Mouse (Mus musculus) kidney, adult 8-10 months (tissue): ENCODE data around the gene Birc6.
"Not testable (repeated sequence)": the region's sequence is repeated elsewhere in the genome, so short reads cannot be mapped to it uniquely, and the experiment has no call there.

Experiments
- DNase-seq, 2 experiments: peaks; one replicate each; pipeline ENCODE4 v3.0.0; 2022

Birc6 gene

GRCm38 (mm10) chr17:74564151-74564550, 36.1 kb downstream of the Birc6 start:
- DNase-seq, result peak; percentile 17 to 29

DNA sequence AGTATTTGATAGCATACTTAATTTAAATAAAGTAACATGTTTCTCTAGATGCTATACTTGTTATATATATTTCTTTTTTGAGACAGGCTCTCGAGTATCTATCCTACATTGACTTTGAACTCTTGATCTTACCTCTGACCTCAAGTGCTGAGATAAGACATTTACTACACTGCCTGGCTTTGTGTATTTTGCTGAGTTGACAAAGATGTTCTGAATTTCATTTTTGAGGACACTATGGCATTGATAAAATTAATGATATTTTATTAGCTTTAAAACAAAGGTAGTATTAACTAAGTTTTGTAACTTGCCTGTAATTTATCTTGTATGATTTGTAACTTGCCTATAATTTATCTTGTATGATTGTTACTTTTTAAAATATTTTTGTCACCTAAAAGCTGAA, 41.1 kb downstream of the Birc6 start:
- no peak for DNase-seq

- no peak for DNase-seq
These were observed 42.5 kb downstream of the Birc6 start for GRCm38 (mm10) chr17:74570585-74570984.

DNA sequence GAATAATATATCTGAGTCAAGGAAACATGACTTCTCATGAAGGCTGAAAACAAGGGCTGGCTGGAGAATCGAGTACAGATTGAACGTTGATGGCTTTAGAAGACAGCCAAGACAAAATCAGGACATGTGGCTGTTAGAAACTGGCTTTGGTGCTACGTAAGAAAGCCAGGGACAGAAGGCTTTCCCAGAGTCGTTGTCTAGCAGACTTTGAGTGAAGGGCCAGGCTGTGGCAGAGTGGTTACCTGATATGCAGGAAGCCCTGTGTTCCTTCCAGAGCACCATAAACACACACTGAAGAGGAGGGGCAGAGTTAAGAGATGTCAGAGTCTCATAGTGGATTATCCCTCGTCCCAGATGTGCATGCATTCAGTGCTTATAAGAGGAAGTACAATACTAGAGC, 49.1 kb downstream of the Birc6 start:
- DNase-seq, result no peak

DNA sequence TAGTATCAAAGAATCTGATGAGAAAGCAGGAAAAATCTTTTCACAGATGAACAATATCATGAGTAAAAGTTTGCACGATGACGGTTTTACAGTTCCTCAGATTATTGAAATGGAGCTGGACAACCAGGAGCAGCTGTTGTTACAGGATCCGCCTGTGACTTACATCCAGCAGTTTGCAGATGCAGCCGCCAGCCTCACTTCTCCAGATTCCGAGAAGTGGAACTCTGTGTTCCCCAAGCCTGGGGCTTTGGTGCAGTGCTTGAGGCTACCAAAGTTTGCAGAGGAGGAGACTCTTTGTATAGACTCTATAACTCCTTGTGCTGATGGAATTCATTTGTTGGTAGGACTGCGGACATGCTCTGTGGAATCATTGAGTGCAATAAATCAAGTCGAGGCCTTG, 51.5 kb downstream of the Birc6 start:
- no peak for DNase-seq

DNA sequence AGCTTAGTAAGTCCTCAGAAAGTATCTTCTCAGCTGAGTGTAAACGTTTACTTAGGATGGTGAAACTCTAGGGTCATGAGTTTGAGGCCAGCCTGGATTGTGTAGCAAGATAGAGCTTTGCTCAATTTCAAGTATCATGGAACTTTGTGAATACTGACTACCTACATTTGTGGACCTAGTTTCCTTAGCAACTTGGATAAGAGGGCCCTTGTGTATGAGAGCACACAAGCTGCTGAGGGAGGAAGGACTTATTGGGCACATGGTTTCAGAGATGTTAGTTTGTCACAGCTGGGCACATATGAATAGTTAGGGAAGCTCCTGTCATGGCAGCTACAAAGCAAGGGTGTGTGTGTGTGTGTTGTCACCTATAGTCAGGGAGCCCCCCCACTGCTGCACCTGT, 52.6 kb downstream of the Birc6 start:
- DNase-seq, result no peak

GRCm38 (mm10) chr17:74586768-74587167, 58.7 kb downstream of the Birc6 start:
- no peak for DNase-seq

GRCm38 (mm10) chr17:74598908-74599307, 70.8 kb downstream of the Birc6 start:
- peak; percentile 63 to 77 for DNase-seq

DNA sequence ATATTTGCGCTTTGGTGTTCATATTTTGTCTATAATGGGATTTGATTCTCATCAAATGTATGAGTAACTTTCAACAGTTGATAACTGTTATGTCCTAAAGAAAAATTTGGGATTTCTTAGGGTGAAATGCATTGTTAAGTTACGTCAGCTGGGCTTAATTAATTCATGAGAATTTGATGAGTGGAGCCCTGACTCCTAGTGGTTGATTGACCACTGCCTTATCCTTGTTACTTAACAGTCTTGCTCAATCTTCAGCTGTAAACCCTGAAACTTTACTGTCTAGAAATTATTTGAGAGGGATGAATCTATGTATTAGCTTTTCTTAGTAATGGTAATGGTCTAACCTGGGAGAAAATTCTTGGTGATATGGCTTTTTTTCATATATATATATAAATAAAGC, 71.3 kb downstream of the Birc6 start:
- peak in 1 of 2 experiments; percentile 32 for DNase-seq

- peak in 1 of 2 experiments; percentile 18 for DNase-seq
These were observed 73.1 kb downstream of the Birc6 start for GRCm38 (mm10) chr17:74601201-74601600.

DNA sequence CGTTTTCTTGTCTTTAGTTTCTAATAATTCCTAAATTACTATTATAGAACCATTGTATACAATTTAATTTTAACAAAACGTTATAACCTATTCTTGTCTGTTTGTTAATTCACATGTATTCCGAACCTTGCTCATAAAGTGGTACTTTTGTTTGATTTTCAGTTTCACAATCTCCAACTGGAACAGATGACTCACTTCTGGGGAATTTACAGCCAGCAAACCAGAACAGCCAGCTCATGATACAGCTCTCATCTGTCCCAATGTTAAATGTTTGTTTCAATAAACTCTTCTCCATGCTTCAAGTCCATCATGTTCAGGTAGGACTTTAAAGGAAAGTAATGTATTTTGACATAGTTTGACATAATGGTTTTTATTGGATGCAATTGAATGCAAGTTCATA, 102.7 kb downstream of the Birc6 start:
- no peak for DNase-seq

GRCm38 (mm10) chr17:74642445-74642844, 114.3 kb downstream of the Birc6 start:
- DNase-seq, result no peak

- no peak for DNase-seq
These were observed 130.3 kb downstream of the Birc6 start for GRCm38 (mm10) chr17:74658362-74658761.

DNA sequence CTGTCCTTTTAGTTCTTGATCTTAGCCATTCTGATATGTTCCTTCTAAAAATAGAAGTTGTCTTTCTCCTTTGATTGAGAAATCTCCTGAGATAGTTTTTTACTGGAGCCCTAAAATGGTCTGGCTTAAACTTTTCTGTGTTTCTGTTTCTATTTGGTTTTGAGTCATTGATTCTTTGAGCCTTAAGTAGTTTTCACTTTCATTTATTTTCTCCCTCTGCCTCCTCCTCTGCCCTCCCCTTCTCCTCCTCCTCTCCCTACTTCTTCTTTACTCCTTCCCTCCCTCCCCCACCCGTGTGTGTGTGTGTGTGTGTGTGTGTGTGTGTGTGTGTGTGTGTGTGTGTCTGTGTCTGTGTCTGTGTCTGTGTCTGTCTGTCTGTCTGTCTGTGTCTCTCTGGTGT, 139.9 kb downstream of the Birc6 start:
- no peak for DNase-seq

DNA sequence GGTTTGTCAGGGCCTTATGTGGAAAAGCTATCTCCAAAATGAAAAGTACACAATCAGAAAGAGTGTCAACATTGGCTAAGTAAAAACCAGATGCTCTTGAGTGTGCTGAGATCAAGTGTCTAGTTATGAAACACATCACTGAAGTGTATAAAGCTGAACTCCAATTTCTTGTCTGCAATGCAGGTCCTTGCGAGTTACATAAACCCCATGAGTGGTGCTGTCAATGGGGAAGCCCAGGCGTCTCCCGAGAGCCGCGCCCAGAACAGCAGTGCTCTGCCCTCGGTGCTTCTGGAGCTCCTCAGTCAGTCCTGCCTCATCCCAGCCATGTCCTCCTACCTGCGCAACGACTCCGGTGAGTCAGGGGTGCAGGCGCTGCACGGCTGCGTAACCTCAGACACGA, 141.9 kb downstream of the Birc6 start:
- no peak for DNase-seq

- no peak for DNase-seq
These were observed 144.4 kb downstream of the Birc6 start for GRCm38 (mm10) chr17:74672446-74672845.

DNA sequence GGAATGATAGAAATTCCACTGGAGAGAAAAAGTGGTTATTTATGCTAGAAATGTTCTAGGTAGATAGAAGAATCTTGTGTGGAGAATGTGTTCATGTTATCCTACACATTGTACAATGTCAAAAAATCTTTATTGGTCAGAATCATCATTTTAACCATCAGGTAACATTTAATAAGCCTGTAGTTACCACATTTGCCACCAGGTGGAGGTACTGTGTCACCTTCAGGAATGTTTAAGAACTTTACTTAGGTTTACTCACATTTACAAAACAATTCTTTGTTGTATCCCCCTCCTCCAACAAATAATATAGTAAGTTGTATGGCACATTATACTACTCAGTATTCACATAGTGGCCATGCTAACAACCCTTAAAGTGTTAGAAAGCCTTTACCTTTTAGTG, 145.2 kb downstream of the Birc6 start:
- peak; percentile 15 to 23 for DNase-seq

DNA sequence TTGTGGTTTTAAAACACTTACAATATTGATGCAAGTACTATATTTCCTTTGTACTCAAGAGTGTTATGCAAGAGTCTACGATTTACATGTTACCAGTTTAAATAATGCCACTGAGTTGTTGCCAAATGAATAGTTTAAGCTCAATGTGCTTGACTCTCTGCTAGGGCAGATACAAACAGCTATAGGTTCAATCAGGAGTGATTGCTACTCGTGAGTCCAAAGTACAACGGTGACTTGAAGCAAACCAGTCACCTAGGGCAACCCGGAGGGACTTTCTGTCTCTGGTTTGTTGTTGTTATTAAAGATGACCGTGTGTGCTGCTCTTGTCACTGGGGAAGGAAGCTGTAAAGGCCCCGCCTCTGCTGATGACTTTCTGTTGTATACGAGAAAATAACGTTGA, 150.0 kb downstream of the Birc6 start:
- no peak for DNase-seq

DNA sequence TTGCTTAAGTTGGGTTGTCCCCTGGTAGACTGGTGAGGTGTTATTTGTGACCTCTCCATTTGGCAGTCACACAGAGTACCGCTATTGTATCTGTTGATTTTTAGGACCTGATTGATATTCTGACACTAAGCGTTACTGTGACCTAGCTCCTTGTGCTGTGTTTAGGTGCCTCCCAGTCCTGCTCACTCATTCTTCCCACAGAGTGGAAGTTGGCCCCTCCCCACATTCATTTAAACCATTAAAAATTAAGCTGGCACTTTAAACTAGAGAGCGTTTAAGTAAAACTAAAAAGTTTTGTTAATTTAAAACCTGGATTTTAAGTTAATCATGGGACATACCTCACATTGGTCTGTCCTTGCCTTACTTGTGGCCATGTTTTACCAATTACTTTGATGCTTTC, 156.8 kb downstream of the Birc6 start:
- DNase-seq, result peak; percentile 32 to 48

- no peak for DNase-seq
These were observed 160.5 kb downstream of the Birc6 start for GRCm38 (mm10) chr17:74688555-74688954.

DNA sequence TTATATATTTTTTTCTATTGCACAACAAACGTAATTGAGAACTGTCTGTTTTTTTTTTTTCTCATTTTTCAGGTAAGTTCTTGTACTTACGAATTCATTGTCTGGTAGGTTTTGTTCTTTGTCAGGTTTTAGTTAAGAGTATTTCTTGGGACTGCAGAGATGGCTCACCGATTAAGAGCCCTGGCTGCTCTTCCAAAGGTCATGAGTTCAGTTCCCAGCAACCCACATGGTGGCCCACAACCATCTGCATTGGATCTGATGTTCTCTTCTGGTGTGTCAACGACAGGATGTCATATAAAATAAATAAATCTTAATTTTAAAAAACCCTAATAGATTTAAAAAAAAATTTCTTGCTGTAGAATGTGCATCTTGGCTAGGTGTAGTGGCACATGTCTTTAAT, 161.3 kb downstream of the Birc6 start:
- peak; percentile 19 to 43 for DNase-seq

GRCm38 (mm10) chr17:74701661-74702060, 173.6 kb downstream of the Birc6 start:
- DNase-seq, result not testable (repeated sequence)

GRCm38 (mm10) chr17:74705480-74705879, 177.4 kb downstream of the Birc6 start:
- no peak for DNase-seq

GRCm38 (mm10) chr17:74706593-74706992, 178.5 kb downstream of the Birc6 start:
- DNase-seq, result no peak

DNA sequence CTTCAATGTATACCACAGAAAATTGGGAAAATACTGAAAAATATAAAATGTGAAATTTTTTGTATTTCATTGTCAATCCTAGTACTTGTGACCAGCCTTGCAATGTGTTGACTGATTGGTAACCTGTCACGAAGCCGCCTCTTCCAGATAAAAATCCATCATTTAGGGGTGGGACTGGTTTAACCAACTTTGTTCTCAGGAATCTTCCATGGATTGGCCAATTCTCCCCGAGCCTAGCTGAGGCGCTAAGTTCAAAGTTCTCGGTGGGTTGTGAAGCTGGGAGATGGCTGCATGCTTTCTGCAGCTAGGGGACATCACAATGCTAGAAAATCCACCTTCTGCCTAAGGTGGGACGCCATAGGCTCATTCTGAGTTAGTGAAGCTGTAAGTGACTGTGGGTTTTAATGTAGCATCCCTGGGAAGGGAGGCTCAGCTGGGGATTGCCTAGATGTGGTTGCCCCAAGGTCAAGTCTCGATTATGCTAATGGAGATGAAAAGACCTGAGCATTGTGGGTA, 179.6 kb downstream of the Birc6 start:
- no peak for DNase-seq

GRCm38 (mm10) chr17:74710731-74711130, 182.6 kb downstream of the Birc6 start:
- DNase-seq, result no peak
